Mouse (Mus musculus) G1E (cell line): ENCODE data around the gene 1700001J03Rik. TPM values are rescaled to one million over a fixed set of nuclear protein-coding genes. Genes with fewer than 3 reads are reported as not detected.
"Not testable (repeated sequence)": the region's sequence is repeated elsewhere in the genome, so short reads cannot be mapped to it uniquely, and the experiment has no call there.

Experiments
- ATAC-seq: 2 replicates; pipeline ENCODE4 v1.8.0; 2016; ENCODE audit warnings: mild to moderate bottlenecking; ENCODE audit not compliant: insufficient number of reproducible peaks, poor library complexity, low FRiP score, severe bottlenecking; ENCODE audit errors: extremely low read depth
- DNase-seq: peaks from one replicate; pipeline ENCODE4 v3.0.0; 2012; ENCODE audit warnings: low spot score
- H3K27me3 ChIP-seq: 2 replicates; pipeline ENCODE4 v1.6.1; 2012; ENCODE audit warnings: mild to moderate bottlenecking, low read length, inconsistent platforms; ENCODE audit not compliant: insufficient read depth
- H3K36me3 ChIP-seq: replicated peaks from 2 replicates; pipeline ENCODE3; 2012; ENCODE audit warnings: mild to moderate bottlenecking, inconsistent platforms
- H3K4me1 ChIP-seq: 2 replicates; pipeline ENCODE4 v1.6.1; 2012; ENCODE audit warnings: low read depth, low read length, inconsistent platforms, mixed read lengths; ENCODE audit not compliant: insufficient read depth
- H3K4me3 ChIP-seq: 2 replicates; pipeline ENCODE4 v1.5.1; 2012; ENCODE audit warnings: low read depth, mild to moderate bottlenecking, inconsistent platforms, low read length, moderate library complexity, mixed read lengths
- H3K9me3 ChIP-seq: replicated peaks from 2 replicates; pipeline ENCODE4 v1.6.1; 2012; ENCODE audit warnings: inconsistent platforms
- CTCF ChIP-seq: IDR thresholded peaks from 2 replicates; pipeline ENCODE4 v1.5.1; 2012; ENCODE audit warnings: low read depth, low read length, inconsistent platforms, mixed read lengths
- GATA1 ChIP-seq: IDR thresholded peaks from 2 replicates; pipeline ENCODE4 v1.6.1; 2012; ENCODE audit warnings: borderline replicate concordance, low read length, inconsistent platforms, mixed read lengths
- GATA2 ChIP-seq: IDR thresholded peaks from 2 replicates; pipeline ENCODE4 v1.6.1; 2012; ENCODE audit warnings: low read depth, low read length, inconsistent platforms, borderline replicate concordance
- POLR2AphosphoS5 ChIP-seq: IDR thresholded peaks from 2 replicates; pipeline ENCODE4 v1.6.1; 2012; ENCODE audit warnings: low read depth, low read length, inconsistent platforms; ENCODE audit not compliant: insufficient replicate concordance
- TAL1 ChIP-seq: conservative IDR thresholded peaks from 2 replicates; pipeline ENCODE4 v1.6.1; 2012; ENCODE audit warnings: low read depth, low read length, inconsistent platforms, mixed read lengths
- polyA plus RNA-seq: library from polyadenylated mRNA; stranded (reverse); fragments of >175 nt; gene quantifications from 2 replicates; pipeline ENCODE4 v1.2.3, GENCODE M21; 2012
- total RNA-seq, 2 experiments: library from RNA; stranded (forward) in 1 of 2; stranded (reverse) in 1 of 2; fragments of 200-1000 nt in 1 of 2; fragments of >200 nt in 1 of 2; fragmentation: Nextera tagmentation in 1 of 2; gene quantifications; 2 replicates each; pipeline ENCODE4 v1.2.3; 2014 to 2017

The 1700001J03Rik gene
- total RNA-seq (2014; fragmentation: Nextera tagmentation) (not detected in 2 replicates), total RNA-seq (2017) (0.16 TPM in 1 of 2 replicates, not detected in the other), polyA plus RNA-seq (not detected in 2 replicates)

DNA sequence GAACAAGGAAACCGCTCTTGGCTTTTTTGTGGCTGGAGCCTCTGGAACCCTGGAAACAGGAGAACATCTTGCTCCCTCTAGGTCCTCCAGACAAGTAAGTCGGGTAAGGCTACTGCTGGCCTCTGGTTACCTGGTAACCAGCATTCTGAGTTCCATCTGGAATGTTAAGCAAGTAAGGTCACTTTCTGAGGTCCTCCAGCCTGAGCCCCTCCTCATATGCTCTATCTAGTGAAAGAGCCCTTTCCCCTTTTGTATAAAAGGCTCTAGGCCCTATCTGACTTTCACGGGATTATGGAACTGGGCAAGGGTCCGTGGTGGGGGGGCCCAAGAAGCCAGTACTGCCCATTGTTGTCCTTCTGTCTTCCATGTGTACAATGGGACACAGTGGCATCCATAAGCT is at the start of gene 1700001J03Rik:
Gene 1700001J03Rik (minus strand): TSS at position 101 of the 400 bp plus-strand sequence.
- not testable (repeated sequence) for ATAC-seq, DNase-seq, H3K4me3 ChIP-seq

DNA sequence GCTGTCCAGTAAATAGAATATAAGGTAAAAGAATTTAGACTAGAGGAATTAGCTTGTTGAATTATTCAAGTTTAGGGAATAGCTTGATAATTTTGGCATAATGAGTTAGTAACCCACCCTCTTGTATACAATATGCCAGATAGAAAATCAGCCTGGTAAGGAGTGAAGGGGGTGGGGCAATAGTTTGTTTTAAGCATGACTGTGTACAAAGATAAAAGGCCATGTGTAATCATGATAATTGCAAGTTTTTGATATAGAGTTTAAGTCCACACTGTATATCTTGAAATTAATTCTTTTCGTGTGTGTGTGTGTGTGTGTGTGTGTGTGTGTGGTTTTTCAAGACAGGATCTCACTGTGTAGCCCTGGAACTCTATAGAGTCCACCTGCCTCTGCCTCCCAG is 49.2 kb upstream of the 1700001J03Rik start:
- DNase-seq = peak; percentile 23
- Histone ChIP-seq H3K36me3 (peaks cover 32% of the 10 kb centered on the region), H3K4me3 (no peak overlapping the region), H3K9me3 (no peaks in the 10 kb centered on the region), H3K27me3 (no peaks in the 10 kb centered on the region), H3K4me1 (peaks cover 58% of the 10 kb centered on the region)
- peak; percentile 38 for ATAC-seq
- TF ChIP-seq POLR2AphosphoS5 (no peak), GATA2 (no peak), CTCF (no peak), GATA1 (no peak), TAL1 (peak; percentile 36; the same call in 1 of the 2 replicates)

More for the DNA sequence above, at the start of gene 1700001J03Rik:
- not testable (repeated sequence) for H3K36me3 ChIP-seq, H3K27me3 ChIP-seq, H3K9me3 ChIP-seq, H3K4me1 ChIP-seq

DNA sequence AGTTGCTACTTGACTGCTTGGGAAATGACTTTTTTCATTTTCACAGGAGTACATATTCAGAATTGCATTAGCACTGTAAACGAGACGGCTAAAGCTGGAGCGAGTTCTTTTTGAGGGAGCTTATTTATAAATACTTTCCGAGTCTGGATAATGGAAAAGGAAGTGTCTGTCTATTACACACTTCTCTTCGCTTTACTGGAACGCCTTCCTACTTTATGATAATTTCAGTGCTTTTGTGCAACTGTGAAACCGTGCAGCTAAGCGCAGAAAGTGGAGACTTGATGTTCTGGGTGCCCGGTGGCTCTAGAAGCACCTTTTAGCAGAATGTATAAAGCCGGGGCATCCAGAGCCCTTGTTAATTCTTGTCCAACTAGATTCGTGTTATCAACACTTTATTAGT is 47.7 kb upstream of the 1700001J03Rik start:
- TF ChIP-seq CTCF = no peak
- TF ChIP-seq POLR2AphosphoS5 = no peak
- TF ChIP-seq TAL1 = no peak
- no peak for TF ChIP-seq GATA2
- TF ChIP-seq GATA1 = no peak
- ATAC-seq (no peak), DNase-seq (no peak)
- peaks cover 17% of the 10 kb centered on the region for H3K36me3 ChIP-seq
- H3K9me3 ChIP-seq = no peaks in the 10 kb centered on the region
- H3K4me1 ChIP-seq = peaks cover 43% of the 10 kb centered on the region
- H3K4me3 ChIP-seq = peak overlapping the region; percentile 39; the same call in 1 of the 2 replicates
- H3K27me3 ChIP-seq = no peaks in the 10 kb centered on the region

DNA sequence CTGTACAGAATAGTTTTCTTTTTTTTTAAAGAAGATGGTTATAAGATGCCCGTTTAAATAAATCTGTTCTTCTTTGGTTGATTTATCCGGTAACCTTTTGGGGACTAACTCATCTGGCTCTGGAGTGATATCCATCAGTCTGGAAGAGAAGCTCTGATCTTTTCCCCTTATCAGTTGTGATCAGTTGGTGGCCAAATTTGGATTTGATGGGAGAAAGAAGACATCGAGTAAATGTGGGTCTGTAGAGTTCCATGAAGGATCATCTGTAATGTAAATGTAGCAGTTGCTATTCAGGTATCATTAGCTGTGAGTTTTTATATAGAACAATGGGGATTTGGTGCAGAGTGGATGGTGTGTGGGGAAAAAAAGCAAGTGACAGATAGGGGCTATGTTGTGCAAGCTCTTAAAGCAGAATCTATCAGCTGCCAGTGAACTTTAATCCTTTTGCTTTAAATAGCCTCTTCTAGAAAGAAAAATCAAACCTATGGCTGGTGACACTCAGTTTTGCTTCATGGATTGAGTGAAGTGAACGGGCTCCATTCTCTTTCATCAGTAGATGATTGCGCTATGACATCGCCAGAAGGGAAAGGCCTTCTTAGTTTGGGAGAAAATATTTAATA is 47.1 kb upstream of the 1700001J03Rik start:
- Histone ChIP-seq H3K36me3 (peaks cover 12% of the 10 kb centered on the region), H3K9me3 (no peaks in the 10 kb centered on the region), H3K4me1 (peaks cover 37% of the 10 kb centered on the region), H3K27me3 (no peaks in the 10 kb centered on the region), H3K4me3 (peak overlapping the region; percentile 83)
- TF ChIP-seq GATA2 (no peak), TAL1 (no peak)
- no peak for DNase-seq
- no peak for ATAC-seq

DNA sequence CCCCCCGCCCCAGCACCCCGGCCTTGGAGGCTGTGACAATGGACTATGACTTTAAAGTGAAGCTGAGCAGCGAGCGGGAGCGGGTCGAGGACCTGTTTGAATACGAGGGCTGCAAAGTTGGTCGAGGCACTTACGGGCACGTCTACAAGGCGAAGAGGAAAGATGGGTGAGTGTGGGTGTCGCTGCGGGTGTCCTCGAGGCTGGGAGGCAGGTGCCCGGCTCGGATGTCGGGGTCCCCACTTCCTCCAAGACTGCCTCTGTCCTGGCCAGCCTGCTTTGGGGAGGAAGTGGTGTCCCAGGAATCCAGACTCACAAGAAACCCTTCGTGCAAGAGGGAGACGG is 46.5 kb upstream of the 1700001J03Rik start:
- Histone ChIP-seq H3K4me3 (peak overlapping the region; percentile 83), H3K27me3 (no peaks in the 10 kb centered on the region), H3K9me3 (no peaks in the 10 kb centered on the region), H3K36me3 (peaks cover 9% of the 10 kb centered on the region), H3K4me1 (peaks cover 33% of the 10 kb centered on the region)
- no peak for TF ChIP-seq CTCF
- no peak for TF ChIP-seq POLR2AphosphoS5
- no peak for TF ChIP-seq GATA2
- TF ChIP-seq GATA1 = no peak
- TF ChIP-seq TAL1 = no peak
- DNase-seq (peak; percentile 34), ATAC-seq (peak; percentile 35; the same call in 1 of the 2 replicates)

DNA sequence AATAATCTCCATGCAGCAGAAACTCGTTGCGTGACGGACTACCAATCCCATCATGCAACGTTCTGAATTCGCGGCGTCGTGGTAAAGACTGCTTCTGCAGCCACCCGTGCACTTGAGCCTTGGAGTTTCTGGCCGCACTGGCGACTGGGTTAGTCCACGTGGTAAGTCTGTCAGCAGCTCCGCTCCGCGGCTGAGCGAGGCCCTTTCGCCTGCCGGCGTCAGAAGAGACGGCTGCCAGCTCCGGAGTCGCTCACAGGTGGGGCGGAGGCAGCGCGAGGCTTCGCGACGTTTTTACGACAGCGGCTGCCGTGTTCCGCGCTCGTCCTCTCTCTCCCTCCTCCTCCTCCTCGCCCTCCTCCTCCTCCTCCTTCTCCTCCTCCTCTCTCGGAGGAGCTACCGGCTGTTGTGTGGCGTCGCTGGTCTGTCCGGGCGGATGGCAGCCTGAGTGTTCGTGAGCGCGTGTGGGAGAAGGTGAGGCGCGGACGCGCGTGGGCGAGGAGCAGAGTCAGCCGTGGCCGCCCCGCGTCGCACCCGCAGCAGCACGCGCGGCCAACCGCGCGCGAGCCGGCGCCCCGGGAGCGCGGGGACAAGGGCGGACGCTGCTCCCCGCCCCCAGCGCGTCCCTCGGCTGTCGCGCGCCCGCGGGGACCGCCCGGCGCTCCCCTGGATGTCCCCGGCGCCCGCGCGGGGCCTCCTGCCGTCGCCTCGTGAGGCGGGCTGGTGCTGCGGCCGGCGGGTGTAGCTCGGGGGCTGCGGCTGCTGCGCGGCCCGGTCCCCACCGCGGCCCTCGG is 46.0 kb upstream of the 1700001J03Rik start, which contains the start of gene Cdk8:
Gene Cdk8 (plus strand): TSS at position 367 of the 791 bp plus-strand sequence.
- DNase-seq (peak; percentile 70), ATAC-seq (peak; percentile 67)
- H3K27me3 ChIP-seq = no peaks in the 10 kb centered on the region
- peaks cover 30% of the 10 kb centered on the region for H3K4me1 ChIP-seq
- H3K36me3 ChIP-seq = peaks cover 7% of the 10 kb centered on the region
- TF ChIP-seq POLR2AphosphoS5 = no peak
- no peak for TF ChIP-seq TAL1
- no peaks in the 10 kb centered on the region for H3K9me3 ChIP-seq
- H3K4me3 ChIP-seq = peak within 1 kb of the TSS; percentile 83
